11 mouse cellular contexts compared by ENCODE assay signal in the genomic region with DNA sequence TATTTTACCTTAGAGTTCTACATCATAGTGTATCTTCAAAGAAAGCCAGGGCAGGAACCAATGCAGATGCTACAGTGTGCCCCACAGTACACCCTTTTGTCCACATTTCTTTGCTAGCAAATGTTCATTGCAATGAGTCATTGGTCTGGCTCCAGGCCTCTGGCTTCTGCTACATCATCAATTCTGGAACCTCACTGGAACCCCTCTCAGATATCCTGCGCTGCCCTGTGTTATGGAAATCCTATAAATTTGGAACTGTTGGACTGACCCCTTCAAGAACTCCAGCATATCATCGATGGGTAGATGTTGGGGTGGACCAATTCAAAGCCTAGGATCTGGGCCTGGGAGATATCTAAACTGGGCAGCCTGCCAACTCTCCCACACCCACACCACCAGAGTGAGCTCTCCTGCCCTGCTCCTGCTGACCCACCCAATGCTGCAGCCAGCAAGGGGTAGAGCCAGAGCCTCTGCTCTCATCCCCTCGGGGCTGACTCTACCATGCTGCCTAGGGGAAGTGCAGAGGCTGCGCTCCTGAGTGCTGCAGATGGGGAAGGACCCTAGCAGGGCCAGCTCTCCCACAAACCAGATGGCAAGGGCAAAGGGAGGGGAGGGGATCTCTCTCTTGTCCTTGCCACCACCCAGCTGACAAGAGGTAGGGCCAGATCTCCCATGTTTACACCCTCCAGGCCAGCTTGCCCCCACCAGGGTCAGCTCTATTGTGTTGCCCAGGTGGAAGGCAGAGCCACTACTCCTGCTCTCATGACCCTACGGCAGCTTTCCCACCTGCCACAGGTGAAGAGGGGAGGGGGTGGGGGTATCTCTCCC. TPM values are rescaled to one million over a fixed set of nuclear protein-coding genes. Genes with fewer than 3 reads are reported as not detected.
DNase-seq lines count a peak whose midpoint lies in the region; ATAC-seq and TF ChIP-seq lines count a peak whose summit lies in the region.
"Had no signal": no experiment of that assay in that cellular context is flagged by ENCODE, and none has a peak within 500 bp of the region (broad histone marks: within the 10 kb centered on the region; RNA-seq: fewer than 3 reads in every experiment).

No protein-coding gene starts in this region.

- no peaks in the 10 kb centered on the region for H3K9me3 ChIP-seq in liver, embryonic 14.5 days (ENCODE audit: control insufficient read depth, low read length)
- no peaks in the 10 kb centered on the region for H3K9me3 ChIP-seq in liver, embryonic 12.5 days (replicated peaks)

- no peak for TF ChIP-seq EP300 in liver, embryonic 14.5 days (IDR thresholded peaks at IDR 0.05; ENCODE audit: low read depth)

- H3K4me2 ChIP-seq in liver, embryonic 14.5 days (ENCODE audit: low read depth) = no peak overlapping the region
- H3K4me2 ChIP-seq in liver, embryonic 12.5 days = no peak overlapping the region

- no peak overlapping the region for H3K9ac ChIP-seq in liver, embryonic 14.5 days (replicated peaks)
- H3K9ac ChIP-seq in liver, embryonic 12.5 days = no peak overlapping the region

- WGBS in liver, embryonic 14.5 days (ENCODE audit: insufficient replicate concordance) = 44% methylated on average over 5 of the region's 5 CpGs
- 48% methylated on average over 5 of the region's 5 CpGs for WGBS in liver, embryonic 12.5 days (ENCODE audit: insufficient replicate concordance)

- 0 out of 2 replicates have a peak, but pooled peaks have one; percentile 23 for ATAC-seq in liver, embryonic 14.5 days (ENCODE audit: insufficient read depth)
- ATAC-seq in liver, embryonic 12.5 days = no peak; the same call in 1 of the 2 replicates
- ATAC-seq in hematopoietic stem cell, adult 5-6 weeks (replicated peaks in 1 of 2; ENCODE audit: insufficient read depth in 1 of 2, low FRiP score in 2 of 2, low TSS enrichment in 1 of 2, low read depth in 1 of 2, poor library complexity in 2 of 2, severe bottlenecking in 2 of 2) = peak; percentile 32 to 42; a peak in 1 of 4 replicates
- no peak for ATAC-seq in CD4-positive, CD25-positive, alpha-beta regulatory T cell, adult 4 months

- H3K4me3 ChIP-seq in liver, embryonic 14.5 days (ENCODE audit: insufficient read depth in 1 of 2, low read depth in 2 of 2, low read length in 2 of 2) = no peak overlapping the region
- no peak overlapping the region for H3K4me3 ChIP-seq in liver, embryonic 12.5 days

- no peaks in the 10 kb centered on the region for H3K27me3 ChIP-seq in liver, embryonic 14.5 days (ENCODE audit: control insufficient read depth, insufficient read depth, low read length)
- H3K27me3 ChIP-seq in liver, embryonic 12.5 days (replicated peaks) = peaks cover 6% of the 10 kb centered on the region

- H3K27ac ChIP-seq in liver, embryonic 14.5 days = no peak overlapping the region
- no peak overlapping the region for H3K27ac ChIP-seq in liver, embryonic 12.5 days

- no peak for DNase-seq in liver, embryonic 14.5 days (ENCODE audit: low read depth in 3 of 3, low spot score in 3 of 3)
- peak; percentile 23 for DNase-seq in c-Kit-positive CD71-positive TER-119-positive erythroid progenitor cells, embryonic 14.5 days (ENCODE audit: low spot score)
- DNase-seq in spleen, postnatal 36 days (ENCODE audit: low spot score in 2 of 2) = peak; percentile 42 to 64
- no peak for DNase-seq in adrenal gland, postnatal 10 days
- no peak for DNase-seq in frontal cortex, postnatal 10 days (ENCODE audit: low spot score in 2 of 2)
- DNase-seq: cerebellum, adult 11-12 months; kidney, postnatal 25 days had no signal

- no peaks in the 10 kb centered on the region for H3K36me3 ChIP-seq in liver, embryonic 14.5 days (replicated peaks; ENCODE audit: control insufficient read depth, insufficient read depth, low read depth)
- no peaks in the 10 kb centered on the region for H3K36me3 ChIP-seq in liver, embryonic 12.5 days

- H3K4me1 ChIP-seq in liver, embryonic 14.5 days (replicated peaks; ENCODE audit: control insufficient read depth in 2 of 2, insufficient read depth in 2 of 2, low read length in 1 of 2) = no peaks in the 10 kb centered on the region
- H3K4me1 ChIP-seq in liver, embryonic 12.5 days = no peaks in the 10 kb centered on the region

- no peak for TF ChIP-seq CTCF in liver, embryonic 14.5 days (IDR thresholded peaks at IDR 0.05; ENCODE audit: low read depth)

RNA-seq across cellular contexts. Expression of a gene that starts 16.4 kb away (rescaled TPM):
- not detected in 2 replicates for polyA plus RNA-seq in liver, embryonic 14.5 days (2012; rRNA removed)
- polyA plus RNA-seq in liver, embryonic 14.5 days (2014; fragmentation: Nextera tagmentation; extraction: Ambion mirVana) = not detected in 2 replicates
- polyA plus RNA-seq in liver, embryonic 12.5 days (2016; fragmentation: Nextera tagmentation; extraction: Ambion mirVana) = not detected in 2 replicates
- not detected in 2 replicates for total RNA-seq in hematopoietic stem cell, adult 5-6 weeks (2017)
- polyA plus RNA-seq in CD4-positive, CD25-positive, alpha-beta regulatory T cell, adult 4 months (2017; shearing (Covaris generic)) = not detected
- total RNA-seq in adrenal gland, postnatal 10 days (2021) = under 1 TPM; 0.70 to 0.99 TPM
- total RNA-seq: gastrocnemius, postnatal 4 days had no signal

RNA-seq across cellular contexts. Expression of a gene that starts 23.7 kb away (rescaled TPM):
- not detected in 2 replicates for polyA plus RNA-seq in liver, embryonic 14.5 days (2012; rRNA removed)
- not detected in 2 replicates for polyA plus RNA-seq in liver, embryonic 14.5 days (2014; fragmentation: Nextera tagmentation; extraction: Ambion mirVana)
- not detected in 2 replicates for polyA plus RNA-seq in liver, embryonic 12.5 days (2016; fragmentation: Nextera tagmentation; extraction: Ambion mirVana)
- not detected in 2 replicates for total RNA-seq in hematopoietic stem cell, adult 5-6 weeks (2017)
- polyA plus RNA-seq in CD4-positive, CD25-positive, alpha-beta regulatory T cell, adult 4 months (2017; shearing (Covaris generic)) = not detected
- not detected for total RNA-seq in adrenal gland, postnatal 10 days (2021)
- total RNA-seq: gastrocnemius, postnatal 4 days had no signal

RNA-seq across cellular contexts. Expression of a gene that starts 41.2 kb away (rescaled TPM):
- polyA plus RNA-seq in liver, embryonic 14.5 days (2012; rRNA removed) = 0.07 and 0.13 TPM in 2 replicates
- 0.06 TPM in 1 of 2 replicates, not detected in the other for polyA plus RNA-seq in liver, embryonic 14.5 days (2014; fragmentation: Nextera tagmentation; extraction: Ambion mirVana)
- polyA plus RNA-seq in liver, embryonic 12.5 days (2016; fragmentation: Nextera tagmentation; extraction: Ambion mirVana) = not detected in 2 replicates
- total RNA-seq in hematopoietic stem cell, adult 5-6 weeks (2017) = 0.69 TPM in 1 of 2 replicates, not detected in the other
- not detected for polyA plus RNA-seq in CD4-positive, CD25-positive, alpha-beta regulatory T cell, adult 4 months (2017; shearing (Covaris generic))
- under 1 TPM in 1 of 2 experiments, not detected in 1; 0.24 TPM for total RNA-seq in adrenal gland, postnatal 10 days (2021)
- total RNA-seq: gastrocnemius, postnatal 4 days had no signal

RNA-seq across cellular contexts. Expression of a gene that starts 51.7 kb away (rescaled TPM):
- polyA plus RNA-seq in liver, embryonic 14.5 days (2012; rRNA removed) = 9.3 and 10.0 TPM in 2 replicates
- 10.9 and 11.3 TPM in 2 replicates for polyA plus RNA-seq in liver, embryonic 14.5 days (2014; fragmentation: Nextera tagmentation; extraction: Ambion mirVana)
- polyA plus RNA-seq in liver, embryonic 12.5 days (2016; fragmentation: Nextera tagmentation; extraction: Ambion mirVana) = 27.7 and 29.1 TPM in 2 replicates
- total RNA-seq in hematopoietic stem cell, adult 5-6 weeks (2017) = 20.0 and 21.4 TPM in 2 replicates
- polyA plus RNA-seq in CD4-positive, CD25-positive, alpha-beta regulatory T cell, adult 4 months (2017; shearing (Covaris generic)) = 1 to 10 TPM; 2.3 to 5.2 TPM
- 10 to 100 TPM; 19.1 to 23.0 TPM for total RNA-seq in adrenal gland, postnatal 10 days (2021)

Comparison
In these comparisons a context has a peak if more than half of its experiments do, and no peak if none do; other contexts are left out.
1. ATAC-seq: peak in liver, embryonic 14.5 days (single experiment) and hematopoietic stem cell, adult 5-6 weeks (2 of 2); none in liver, embryonic 12.5 days (single experiment) and CD4-positive, CD25-positive, alpha-beta regulatory T cell, adult 4 months (single experiment).
2. DNase-seq: peak in c-Kit-positive CD71-positive TER-119-positive erythroid progenitor cells, embryonic 14.5 days (single experiment) and spleen, postnatal 36 days (2 of 2); none in liver, embryonic 14.5 days (0 of 3), adrenal gland, postnatal 10 days (single experiment) and frontal cortex, postnatal 10 days (0 of 2).